Mouse (Mus musculus) brain, embryonic 14.5 days (tissue): ENCODE measurements around the gene Ubr4. TPM values are rescaled to one million over a fixed set of nuclear protein-coding genes. Genes with fewer than 3 reads are reported as not detected.

Experiments used
- DNase-seq: peaks from one replicate; pipeline ENCODE4 v3.0.0-alpha.2; 2011; ENCODE audit warnings: low read depth
- CTCF ChIP-seq: fragments of 200-500 bp; IDR thresholded peaks from 2 replicates; pipeline ENCODE4 v1.5.1; 2012; ENCODE audit warnings: inconsistent platforms, mild to moderate bottlenecking, moderate library complexity, borderline replicate concordance; ENCODE audit not compliant: insufficient read depth, insufficient read length; ENCODE audit errors: extremely low read depth
- POLR2A ChIP-seq: fragments of 200-500 bp; IDR thresholded peaks from 2 replicates; pipeline ENCODE4 v1.6.1; 2012; ENCODE audit warnings: mild to moderate bottlenecking, inconsistent platforms, borderline replicate concordance; ENCODE audit not compliant: poor library complexity, insufficient read depth, insufficient read length, severe bottlenecking; ENCODE audit errors: extremely low read depth
- polyA plus RNA-seq: library from polyadenylated mRNA; depleted of rRNA; stranded (reverse); fragments of >200 nt; gene quantifications from 2 replicates; pipeline ENCODE4 v1.2.3, GENCODE M21; 2012

The Ubr4 gene
- polyA plus RNA-seq, 1 experiment, result 228 TPM

DNA sequence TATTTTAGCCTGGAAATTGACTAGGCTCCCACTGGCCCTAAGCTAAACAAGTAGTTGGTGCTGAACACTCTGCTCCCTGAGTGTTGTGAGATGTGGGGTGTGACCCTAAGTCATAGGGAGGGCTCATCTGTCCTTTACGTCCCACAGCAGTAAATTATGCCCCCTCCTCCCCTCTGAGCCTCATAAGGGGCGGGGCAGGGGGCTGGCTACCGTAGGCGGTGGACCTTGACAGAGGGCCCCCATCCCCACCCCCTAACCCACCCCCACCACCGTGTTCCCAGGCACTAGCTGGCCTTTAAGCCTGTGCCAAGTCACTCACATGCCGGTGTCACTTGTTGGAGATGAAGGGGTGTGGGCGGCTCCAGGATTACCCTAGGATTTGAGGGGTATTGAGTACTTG, 132.1 kb downstream of the Ubr4 start:
- TF ChIP-seq CTCF, result no peak
- TF ChIP-seq POLR2A, result no peak
- no peak for DNase-seq

DNA sequence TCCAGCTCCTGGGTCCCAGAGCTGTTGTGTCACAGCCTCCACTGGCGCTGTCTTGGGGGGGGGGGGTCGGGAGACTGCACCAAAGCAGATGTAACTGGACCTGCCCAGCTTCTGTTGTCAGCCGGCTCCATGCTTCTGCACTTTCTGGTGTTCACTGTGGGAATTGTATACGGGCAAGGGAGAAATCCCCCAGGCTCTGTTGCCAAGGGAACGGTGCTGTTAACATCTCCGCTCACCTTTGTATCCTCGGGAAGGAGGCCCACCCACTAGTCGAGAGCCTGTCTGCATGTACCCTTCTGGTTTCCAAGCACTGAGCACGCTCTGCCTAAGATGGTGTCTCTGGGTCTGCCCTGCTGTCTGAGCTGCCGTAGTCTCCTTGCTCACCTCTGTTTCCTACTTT, 134.7 kb downstream of the Ubr4 start:
- DNase-seq, result peak; percentile 54
- no peak for TF ChIP-seq CTCF
- no peak for TF ChIP-seq POLR2A

DNA sequence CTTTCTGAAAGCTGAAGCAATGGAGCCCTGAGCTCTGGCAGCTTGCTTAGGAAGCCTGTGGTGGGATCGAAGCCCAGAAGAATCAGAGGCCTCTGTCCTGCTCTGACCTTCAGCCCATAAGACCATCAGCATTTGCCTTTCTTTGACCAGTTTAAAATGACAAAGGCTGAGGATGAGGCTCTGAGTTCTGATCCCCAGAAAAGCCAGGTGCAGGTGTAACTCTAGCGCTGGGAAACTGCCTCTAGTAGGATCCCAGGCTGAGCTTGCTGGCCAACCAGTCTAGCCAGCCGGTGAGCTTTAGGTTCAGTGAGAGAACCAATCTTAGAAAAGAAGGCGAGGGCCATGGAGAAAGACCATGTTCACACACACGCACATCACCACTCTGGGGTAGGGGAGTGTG, 135.9 kb downstream of the Ubr4 start:
- no peak for DNase-seq
- no peak for TF ChIP-seq CTCF
- TF ChIP-seq POLR2A, result no peak

DNA sequence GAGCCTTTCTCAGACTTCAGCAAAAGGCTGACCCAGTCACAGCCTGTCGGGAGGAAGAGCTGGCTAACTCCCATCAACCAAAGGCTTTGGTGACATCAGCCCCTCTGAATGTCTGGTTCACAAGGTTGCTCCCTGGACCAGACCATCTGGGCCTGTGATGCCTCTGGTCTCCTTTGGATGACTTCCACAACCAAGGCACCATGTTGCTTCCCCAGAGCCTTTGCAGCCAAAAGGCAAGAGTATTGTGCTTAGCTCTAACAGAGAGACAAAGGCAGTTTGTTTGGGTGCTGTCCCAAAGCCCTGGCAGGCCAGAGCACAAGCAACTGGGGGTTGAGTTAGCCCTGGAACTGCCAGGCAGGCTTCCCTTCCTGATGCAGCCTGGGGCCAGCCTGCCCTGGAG, 137.5 kb downstream of the Ubr4 start:
- no peak for TF ChIP-seq CTCF
- no peak for TF ChIP-seq POLR2A
- no peak for DNase-seq

DNA sequence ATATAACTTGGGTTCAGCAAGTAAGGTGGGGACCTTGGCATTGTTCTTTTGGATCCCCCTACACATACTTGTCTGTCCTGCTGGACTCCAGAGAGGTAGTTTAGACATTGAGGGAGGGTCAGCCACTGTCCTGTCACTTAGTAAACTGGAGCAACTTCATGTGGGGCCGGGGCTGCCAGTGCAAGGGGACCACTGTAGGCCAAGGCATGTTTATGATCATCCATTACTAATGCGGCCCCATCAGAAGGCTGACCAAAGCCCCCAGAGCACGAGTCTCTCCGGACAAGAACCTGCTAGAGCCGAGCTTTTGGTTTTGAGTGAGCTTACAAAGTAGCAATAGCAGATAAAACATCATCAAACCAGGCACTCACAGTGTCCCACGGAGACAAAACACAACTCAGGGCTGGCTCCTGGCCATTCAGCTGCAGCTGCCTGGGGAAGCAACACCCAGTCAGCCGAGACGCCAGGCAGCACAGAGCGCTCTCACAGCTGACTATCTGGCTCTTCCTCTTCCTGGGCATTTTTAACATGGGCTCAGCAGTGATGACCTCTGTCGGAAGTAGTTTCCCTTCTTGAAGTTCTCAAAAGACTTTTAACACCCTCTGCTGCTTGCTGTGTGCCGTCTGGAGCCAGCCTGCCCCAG, 138.1 kb downstream of the Ubr4 start:
- TF ChIP-seq CTCF (no peak), POLR2A (no peak)
- peak; percentile 26 for DNase-seq

DNA sequence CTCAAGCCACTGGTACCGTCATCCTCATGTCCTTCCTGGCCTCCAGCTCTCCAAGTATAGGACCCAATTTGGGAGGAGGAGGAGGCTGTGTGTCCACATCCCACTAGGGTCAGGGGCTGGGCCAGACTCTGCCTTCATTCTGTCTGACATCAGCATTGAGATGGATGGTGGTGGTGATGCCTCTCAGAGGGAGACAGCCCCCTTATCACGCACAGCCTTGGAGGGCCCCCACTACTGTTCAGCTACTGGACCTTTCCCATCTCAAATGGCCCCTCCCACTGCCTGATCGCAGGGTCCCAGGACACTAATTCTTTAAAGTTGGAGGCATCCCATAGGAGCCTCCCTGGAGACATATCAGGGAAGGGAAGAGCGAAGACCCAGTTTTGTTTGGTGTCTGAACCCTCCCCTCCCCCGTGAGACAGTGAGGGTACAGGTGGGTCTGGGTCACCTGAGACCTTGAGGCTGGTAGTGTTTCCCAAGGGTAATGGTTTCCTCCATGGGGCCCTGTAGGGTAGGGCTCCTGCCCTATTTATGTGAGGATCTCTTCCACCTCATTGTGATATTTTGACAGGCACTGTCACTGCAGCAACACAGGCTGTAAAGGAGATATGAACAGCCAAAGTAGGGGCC, 139.2 kb downstream of the Ubr4 start:
- no peak for DNase-seq
- TF ChIP-seq CTCF, result no peak
- no peak for TF ChIP-seq POLR2A

DNA sequence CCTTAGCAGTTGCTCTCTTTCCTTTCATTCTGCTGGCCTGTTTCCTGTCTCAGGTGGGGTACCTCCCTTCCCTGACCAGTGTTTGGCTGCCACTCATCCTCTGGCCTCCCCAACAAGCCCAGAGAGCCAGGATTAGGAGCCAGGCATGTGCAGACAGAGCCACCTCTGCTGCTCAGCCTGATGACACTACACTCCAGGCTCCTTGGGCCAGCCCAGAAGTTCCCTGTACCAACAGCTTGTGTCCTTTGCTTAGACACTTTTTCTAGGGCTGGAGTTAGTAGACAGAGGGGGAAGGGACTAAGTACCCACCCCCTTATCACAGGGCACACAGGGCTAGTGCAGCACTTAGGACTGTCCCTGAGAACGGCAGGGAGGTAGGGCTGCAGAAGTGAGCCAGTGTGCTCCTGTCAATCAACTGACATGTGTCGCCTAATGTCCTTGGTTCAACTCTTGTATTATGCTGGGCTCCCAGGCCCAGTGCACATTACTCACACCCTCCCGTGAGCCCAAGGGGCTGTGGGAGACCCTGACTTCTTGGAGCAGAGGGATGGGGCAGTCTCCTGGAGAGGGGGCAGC, 139.9 kb downstream of the Ubr4 start:
- no peak for TF ChIP-seq POLR2A
- no peak for TF ChIP-seq CTCF
- DNase-seq, result no peak

DNA sequence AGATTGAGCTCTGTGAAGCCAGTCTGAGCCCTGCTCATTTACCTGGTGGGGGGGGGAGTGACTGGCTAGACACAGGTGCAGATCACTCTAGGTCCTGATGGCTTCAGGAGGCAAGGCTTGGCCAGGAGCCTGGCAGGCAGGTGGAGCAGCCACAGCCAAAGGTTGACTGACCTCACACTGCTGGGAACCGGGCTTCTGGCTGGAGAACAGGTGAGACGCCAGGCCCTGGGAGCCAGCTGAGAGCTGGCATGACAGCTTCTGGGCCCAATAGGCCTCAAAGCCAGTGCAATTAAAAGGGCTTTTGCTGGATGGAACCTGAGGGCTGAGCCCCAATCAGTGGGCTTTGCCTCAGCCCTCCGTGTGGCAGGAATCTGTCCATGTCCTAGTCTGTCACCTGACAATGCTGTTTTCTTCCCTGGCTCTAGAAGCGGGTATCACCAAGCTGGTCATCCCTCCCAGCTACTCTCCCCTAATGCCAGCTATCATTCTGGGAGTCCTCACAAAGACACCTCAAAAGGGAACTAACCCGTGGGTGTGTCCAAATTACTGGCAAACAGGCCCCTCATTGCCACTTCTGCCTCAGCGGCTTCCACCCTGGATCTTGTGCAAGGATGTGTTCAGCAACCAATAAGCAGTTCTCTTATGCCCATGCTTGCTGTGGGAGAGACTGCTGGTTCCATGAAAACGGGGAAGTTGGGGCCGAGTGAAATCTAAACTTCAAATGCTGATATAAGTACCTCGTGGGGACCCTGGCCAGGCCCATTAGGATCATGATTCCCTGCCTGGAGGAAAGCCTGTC, 141.0 kb downstream of the Ubr4 start:
- no peak for DNase-seq
- TF ChIP-seq POLR2A, result no peak
- no peak for TF ChIP-seq CTCF

DNA sequence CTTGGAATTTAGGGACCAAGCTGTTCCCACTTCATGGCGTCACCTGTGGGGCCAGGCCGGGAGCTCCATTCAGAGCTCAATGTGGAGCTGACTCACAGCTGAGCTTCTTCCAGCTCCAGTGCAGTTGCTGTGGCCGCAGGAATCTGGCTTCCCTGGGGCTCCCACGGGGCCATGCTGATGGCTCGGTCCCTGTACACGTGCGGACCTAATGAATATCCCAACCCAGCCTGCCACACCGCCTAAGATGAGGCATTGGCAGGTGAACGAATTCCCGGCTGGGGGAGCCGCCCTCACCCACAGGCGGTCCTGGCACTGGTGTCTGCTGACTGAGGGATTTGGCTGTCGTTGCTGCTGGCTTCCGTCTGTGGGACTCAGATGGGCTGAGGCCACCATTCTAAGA, 148.4 kb downstream of the Ubr4 start:
- TF ChIP-seq CTCF, result no peak
- no peak for TF ChIP-seq POLR2A

DNA sequence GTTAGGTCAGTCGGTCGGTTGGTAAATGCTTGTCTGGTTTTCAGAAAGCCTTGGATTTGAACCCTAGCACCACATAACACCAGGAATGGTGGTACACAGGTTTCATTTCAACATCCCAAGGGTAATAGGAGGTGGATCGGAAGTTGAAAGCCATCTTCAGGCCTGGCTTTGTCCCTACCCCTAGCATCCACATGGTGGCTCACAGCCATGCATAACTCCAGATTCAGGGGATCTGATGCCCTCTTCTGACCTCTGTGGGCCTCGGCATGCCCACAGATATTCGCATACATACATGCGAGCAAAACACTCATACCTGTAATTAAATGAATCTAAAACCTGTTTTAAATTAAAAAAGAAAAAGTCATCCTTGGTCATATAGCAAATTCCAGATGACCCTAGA, 149.3 kb downstream of the Ubr4 start:
- TF ChIP-seq POLR2A, result no peak
- peak; percentile 9; the same call in 1 of the 2 replicates for TF ChIP-seq CTCF
- DNase-seq, result no peak

More for the DNA sequence above, 148.4 kb downstream of the Ubr4 start:
- DNase-seq, result peak; percentile 45

DNA sequence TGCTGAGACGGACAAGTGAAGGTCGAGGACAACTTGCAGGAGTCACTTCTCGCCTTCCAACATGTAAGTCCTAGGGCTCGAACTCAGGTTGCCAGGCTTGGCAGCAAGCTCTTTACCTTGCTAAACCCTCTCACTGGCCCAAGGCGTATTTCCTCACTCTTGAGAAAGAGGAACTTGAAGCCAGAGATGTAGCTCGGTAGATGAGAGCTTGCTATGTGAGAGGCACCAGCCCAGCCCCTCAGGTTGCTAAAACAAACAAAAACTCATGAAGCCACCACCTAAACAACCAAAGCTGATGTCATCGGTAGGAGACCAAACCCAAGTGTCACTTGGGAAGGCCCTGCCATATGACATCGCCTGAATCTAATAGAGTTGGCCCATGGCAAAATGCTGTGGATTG, 151.5 kb downstream of the Ubr4 start:
- TF ChIP-seq POLR2A (no peak), CTCF (no peak)
- no peak for DNase-seq
